Mouse (Mus musculus) cerebellum, adult 2 months (tissue): ENCODE results near the gene Kmt2d.

ENCODE experiments used
- CTCF ChIP-seq: fragments of 200-500 bp; IDR thresholded peaks from 2 replicates; pipeline ENCODE4 v1.5.1; 2011; ENCODE audit warnings: low read depth, mild to moderate bottlenecking, control low read depth, low read length, moderate library complexity, borderline replicate concordance; ENCODE audit not compliant: insufficient read depth
- POLR2A ChIP-seq: fragments of 200-500 bp; IDR thresholded peaks from 2 replicates; pipeline ENCODE4 v1.6.1; 2011; ENCODE audit warnings: low read length, control low read depth, borderline replicate concordance; ENCODE audit not compliant: insufficient read depth

DNA sequence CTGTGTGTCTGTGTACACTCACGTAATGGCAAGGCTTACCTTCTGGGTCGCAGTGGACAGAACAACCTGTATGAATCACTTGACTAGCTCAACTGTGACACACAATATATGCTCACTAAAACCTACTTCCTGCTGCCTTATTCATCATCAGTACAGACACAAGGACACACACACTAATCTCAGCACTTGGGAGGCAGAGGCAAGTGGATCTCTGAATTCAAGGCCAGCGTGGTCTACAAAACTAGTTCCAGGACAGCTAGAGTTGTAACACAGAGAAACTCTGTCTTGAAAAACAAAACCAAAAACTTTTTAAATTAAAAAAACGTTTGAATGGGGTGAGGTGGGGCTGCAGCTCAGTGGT is 33.3 kb downstream of the Kmt2d start:
- TF ChIP-seq CTCF (no peak), POLR2A (no peak)
